Mouse (Mus musculus): ENCODE results near the gene Rdm1.

DNA sequence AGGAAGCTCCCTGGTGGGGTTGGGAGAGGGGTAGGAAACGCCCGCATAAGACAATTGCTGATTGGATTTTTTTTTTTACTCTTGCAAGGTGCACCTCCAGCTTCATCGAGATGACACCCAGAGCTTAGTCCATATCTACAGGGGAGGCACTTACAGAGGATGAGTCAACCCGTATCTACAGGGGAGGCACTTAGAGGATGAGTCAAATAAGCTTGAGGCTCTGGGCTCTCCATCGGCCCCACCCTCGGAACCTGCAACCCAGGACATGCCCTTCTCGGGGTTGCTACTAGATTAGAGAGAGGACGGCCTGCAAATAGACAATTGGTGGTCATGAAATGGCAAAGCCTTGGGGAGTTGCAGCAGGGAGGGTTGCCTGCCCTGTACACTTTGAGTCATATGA lies 10.9 kb upstream of the Rdm1 start:
- TF ChIP-seq CTCF (IDR thresholded peaks at IDR 0.05; ENCODE audit: borderline replicate concordance, insufficient read depth, low read depth, low read length) (no peak), POLR2A (IDR thresholded peaks at IDR 0.05; ENCODE audit: borderline replicate concordance, insufficient read depth, low read length) (no peak)
